Mouse (Mus musculus) brain, embryonic 14.5 days (tissue): ENCODE measurements around the gene Aspm. TPM values are rescaled to one million over a fixed set of nuclear protein-coding genes. Genes with fewer than 3 reads are reported as not detected.

Experiments used
- DNase-seq: peaks from one replicate; pipeline ENCODE4 v3.0.0-alpha.2; 2011; ENCODE audit warnings: low read depth
- CTCF ChIP-seq: fragments of 200-500 bp; IDR thresholded peaks from 2 replicates; pipeline ENCODE4 v1.5.1; 2012; ENCODE audit warnings: inconsistent platforms, mild to moderate bottlenecking, moderate library complexity, borderline replicate concordance; ENCODE audit not compliant: insufficient read depth, insufficient read length; ENCODE audit errors: extremely low read depth
- POLR2A ChIP-seq: fragments of 200-500 bp; IDR thresholded peaks from 2 replicates; pipeline ENCODE4 v1.6.1; 2012; ENCODE audit warnings: mild to moderate bottlenecking, inconsistent platforms, borderline replicate concordance; ENCODE audit not compliant: poor library complexity, insufficient read depth, insufficient read length, severe bottlenecking; ENCODE audit errors: extremely low read depth
- polyA plus RNA-seq: library from polyadenylated mRNA; depleted of rRNA; stranded (reverse); fragments of >200 nt; gene quantifications from 2 replicates; pipeline ENCODE4 v1.2.3, GENCODE M21; 2012; rRNA removed

Aspm gene
- polyA plus RNA-seq, 1 experiment = 5.1 TPM

- TF ChIP-seq POLR2A (no peak), CTCF (no peak)
- peak; percentile 33 for DNase-seq
These were observed 776 bp downstream of the Aspm start for GRCm38 (mm10) chr1:139455226-139455869.

DNA sequence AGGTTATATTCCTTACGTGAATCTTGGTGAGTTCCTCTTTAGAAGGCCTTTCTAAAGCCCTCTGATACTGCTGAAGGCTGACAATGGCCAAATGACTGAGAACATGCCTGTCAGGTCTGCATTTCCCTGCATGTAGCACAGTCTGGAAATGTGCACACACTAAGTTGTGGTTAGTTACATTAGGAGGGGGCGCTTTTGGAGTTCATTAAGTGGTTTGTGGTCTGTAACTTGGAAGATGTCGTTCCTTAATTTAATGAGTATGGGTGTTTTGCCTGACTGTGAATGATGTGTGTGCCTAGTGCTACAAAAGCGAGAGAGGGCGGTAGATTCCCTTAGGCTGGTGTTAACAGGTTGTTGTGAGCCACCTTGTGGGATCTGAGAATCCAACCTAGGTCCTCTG lies 6.2 kb downstream of the Aspm start:
- DNase-seq = no peak
- no peak for TF ChIP-seq POLR2A
- TF ChIP-seq CTCF = no peak

- no peak for TF ChIP-seq CTCF
- TF ChIP-seq POLR2A = no peak
- no peak for DNase-seq
These were observed 11.4 kb downstream of the Aspm start for GRCm38 (mm10) chr1:139465936-139466335.

DNA sequence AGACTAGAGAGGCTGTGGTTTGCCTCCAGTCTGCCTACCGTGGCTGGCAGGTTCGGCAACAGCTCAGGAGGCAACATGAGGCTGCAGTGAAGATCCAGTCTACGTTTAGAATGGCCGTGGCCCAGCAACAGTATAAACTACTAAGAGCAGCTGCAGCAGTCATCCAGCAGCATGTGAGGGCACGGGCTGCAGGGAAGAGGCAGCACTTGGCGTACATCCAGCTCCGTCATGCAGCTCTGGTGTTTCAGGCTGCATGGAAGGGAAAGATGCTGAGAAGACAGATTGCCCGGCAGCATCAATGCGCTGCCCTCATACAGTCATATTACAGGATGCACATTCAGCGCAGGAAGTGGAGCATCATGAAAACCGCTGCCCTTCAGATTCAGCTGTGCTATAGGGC lies 24.3 kb downstream of the Aspm start:
- TF ChIP-seq POLR2A = no peak
- TF ChIP-seq CTCF = no peak
- DNase-seq = peak; percentile 43

- TF ChIP-seq POLR2A = no peak
- no peak for TF ChIP-seq CTCF
- no peak for DNase-seq
These were observed 25.7 kb downstream of the Aspm start for GRCm38 (mm10) chr1:139480246-139480645.

DNA sequence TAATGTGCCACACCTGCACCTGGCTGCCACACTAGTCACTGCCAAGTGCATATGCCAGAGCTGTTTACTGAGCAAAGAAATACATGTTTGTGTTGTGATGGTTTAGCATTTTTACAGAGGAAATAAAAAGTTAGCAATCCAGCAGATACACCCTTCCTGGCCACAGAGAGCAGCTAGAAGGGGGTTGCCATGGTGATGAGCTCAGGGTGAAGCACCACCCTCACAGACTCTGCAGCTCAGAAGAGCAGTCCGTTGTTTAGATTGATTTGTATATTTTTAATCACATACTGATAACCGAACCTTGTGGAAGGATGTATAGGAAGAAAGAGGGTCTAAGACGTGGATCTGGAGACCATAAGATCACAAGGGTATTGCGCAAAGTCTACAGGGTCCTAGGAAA lies 26.6 kb downstream of the Aspm start:
- DNase-seq = peak; percentile 14
- no peak for TF ChIP-seq POLR2A
- TF ChIP-seq CTCF = no peak

DNA sequence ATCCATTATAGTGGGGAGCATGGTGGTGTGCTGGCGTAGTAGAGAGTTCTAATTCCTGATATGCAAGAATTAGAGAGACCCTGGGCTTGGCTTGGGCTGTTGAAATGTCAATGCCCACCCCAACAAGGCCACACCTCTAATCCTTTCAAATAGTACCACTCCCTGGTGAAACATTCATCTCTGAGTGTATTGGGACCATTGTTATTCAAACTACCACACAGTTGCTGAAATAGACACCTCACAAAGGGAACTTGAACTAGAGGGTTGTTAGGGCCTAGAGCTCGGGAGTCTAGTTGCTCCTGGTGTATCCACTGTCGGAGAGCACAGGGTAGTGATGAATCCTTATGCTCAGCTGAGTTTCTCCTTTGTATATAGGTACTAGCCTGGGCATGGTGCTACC lies 40.1 kb downstream of the Aspm start:
- no peak for DNase-seq
- TF ChIP-seq POLR2A (no peak), CTCF (no peak)

- TF ChIP-seq POLR2A = no peak
- no peak for TF ChIP-seq CTCF
- no peak for DNase-seq
These were observed 40.8 kb downstream of the Aspm start for GRCm38 (mm10) chr1:139495408-139495807.

DNA sequence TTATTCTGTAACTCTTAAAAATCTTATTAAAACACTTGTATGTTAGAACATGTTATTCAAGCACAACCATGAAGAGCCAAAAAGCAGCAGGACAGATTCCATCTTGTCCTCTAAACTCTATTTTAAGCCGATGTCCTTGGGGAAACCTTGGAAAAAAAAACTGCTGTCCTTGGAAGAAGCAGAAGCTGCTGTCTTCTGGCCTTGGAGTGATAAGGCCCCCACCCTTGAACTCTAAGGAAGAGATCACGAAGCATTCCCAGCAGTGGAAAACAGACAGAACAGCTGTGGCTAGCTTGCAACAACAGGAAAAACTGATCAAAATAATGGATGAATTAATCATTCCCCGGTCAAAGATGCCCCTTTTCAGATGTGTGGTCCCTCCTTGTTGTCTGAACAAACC lies 41.6 kb downstream of the Aspm start:
- DNase-seq = no peak
- TF ChIP-seq POLR2A (no peak), CTCF (no peak)

DNA sequence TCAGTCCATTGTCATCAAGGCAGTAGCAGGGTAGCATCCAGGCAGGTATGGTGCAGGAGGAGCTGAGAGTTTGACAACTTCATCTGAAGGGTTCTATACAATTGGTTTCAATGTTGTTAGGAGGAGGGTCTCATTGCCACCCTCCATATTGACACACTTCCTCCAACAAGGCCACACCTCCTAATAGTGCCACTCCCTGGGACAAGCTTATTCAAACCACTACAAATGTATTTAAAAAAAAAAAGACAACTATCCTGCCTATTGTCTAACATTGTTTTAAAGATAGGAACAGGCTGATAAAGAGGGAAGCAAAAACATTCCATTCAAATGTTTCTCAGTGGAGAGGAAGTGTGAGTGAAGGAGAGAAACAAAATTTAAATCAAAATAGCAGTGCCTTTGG lies 45.2 kb downstream of the Aspm start:
- no peak for TF ChIP-seq CTCF
- TF ChIP-seq POLR2A = no peak
- DNase-seq = no peak

DNA sequence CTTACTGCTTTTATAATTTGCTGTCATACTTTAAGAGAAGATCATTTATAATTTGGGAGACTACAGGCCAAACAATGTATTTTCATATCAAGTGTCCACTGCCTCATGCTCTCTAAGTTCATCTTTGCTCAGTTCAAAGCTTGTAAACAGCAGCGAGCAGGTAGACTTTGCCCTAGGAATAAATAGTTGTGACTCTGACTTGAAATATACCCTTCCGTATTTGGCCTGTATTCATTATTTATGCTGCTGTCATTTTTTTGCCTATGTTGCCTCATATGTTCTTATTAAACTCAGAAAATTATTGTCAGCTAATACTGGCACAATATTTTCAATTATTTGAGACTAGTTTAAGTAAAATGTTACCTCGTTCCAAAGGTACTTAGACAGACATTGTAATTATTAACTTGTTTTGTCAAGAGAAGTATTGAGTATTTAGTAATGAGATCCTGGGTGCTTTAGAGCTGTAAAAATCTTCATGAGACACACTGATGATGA lies 46.7 kb downstream of the Aspm start, which contains the start of gene F13b:
Gene F13b, plus strand, starts transcription at position 445 of the 495 bp plus-strand sequence.
- DNase-seq = no peak

GRCm38 (mm10) chr1:139514556-139514955 lies 60.0 kb downstream of the Aspm start:
- TF ChIP-seq POLR2A = no peak
- TF ChIP-seq CTCF = no peak
- no peak for DNase-seq

More for the DNA sequence above, 46.7 kb downstream of the Aspm start, which contains the start of gene F13b:
- TF ChIP-seq CTCF (no peak), POLR2A (no peak)

Other genes with a start within 250 kb of the Aspm start
- 3.7 and 4.4 TPM in 2 replicates for gene Crb1, start 77.7 kb upstream of the Aspm start, polyA plus RNA-seq
- 14.7 and 20.8 TPM in 2 replicates for gene Zbtb41, start 32.5 kb upstream of the Aspm start, polyA plus RNA-seq
- gene F13b, start 46.9 kb downstream of the Aspm start, polyA plus RNA-seq = not detected in 2 replicates
- gene Cfhr1, start 105.5 kb downstream of the Aspm start, polyA plus RNA-seq = 0.08 TPM in 1 of 2 replicates, not detected in the other